Mouse (Mus musculus): ENCODE results near the gene Ccdc181. TPM values are rescaled to one million over a fixed set of nuclear protein-coding genes. Genes with fewer than 3 reads are reported as not detected.

Gene Ccdc181
- polyA plus RNA-seq, 1 experiment from 2014 or later: 18.1 TPM

- no peak overlapping the region for H3K27ac ChIP-seq (ENCODE audit: low read depth, low read length)
- ATAC-seq (ENCODE audit: low FRiP score) (no peak), DNase-seq (ENCODE audit: low spot score) (no peak)
- H3K9me3 ChIP-seq (ENCODE audit: control insufficient read depth, low read length): no peaks in the 10 kb centered on the region
- H3K27me3 ChIP-seq (ENCODE audit: control insufficient read depth, insufficient read depth, low read length): no peaks in the 10 kb centered on the region
- no peak overlapping the region for H3K9ac ChIP-seq (ENCODE audit: low read depth, low read length)
- H3K4me3 ChIP-seq (ENCODE audit: low read depth, low read length): no peak overlapping the region
- no peak overlapping the region for H3K4me2 ChIP-seq (replicated peaks; ENCODE audit: low read depth, low read length)
- 93% methylated on average over 3 of the region's 3 CpGs for WGBS
- peaks cover 4% of the 10 kb centered on the region; the same call in 1 of the 2 replicates for H3K36me3 ChIP-seq (ENCODE audit: control insufficient read depth, insufficient read depth, low read length)
- H3K4me1 ChIP-seq (replicated peaks; ENCODE audit: control insufficient read depth, insufficient read depth, low read length): no peaks in the 10 kb centered on the region
These were observed 60.0 kb downstream of the Ccdc181 start for GRCm38 (mm10) chr1:164335435-164335834.

GRCm38 (mm10) chr1:164335846-164336245 lies 60.5 kb downstream of the Ccdc181 start:
- Histone ChIP-seq H3K36me3 (ENCODE audit: control insufficient read depth, insufficient read depth, low read length) (peaks cover 4% of the 10 kb centered on the region; the same call in 1 of the 2 replicates), H3K4me2 (replicated peaks; ENCODE audit: low read depth, low read length) (no peak overlapping the region), H3K4me1 (replicated peaks; ENCODE audit: control insufficient read depth, insufficient read depth, low read length) (no peaks in the 10 kb centered on the region), H3K9me3 (ENCODE audit: control insufficient read depth, low read length) (no peaks in the 10 kb centered on the region), H3K9ac (ENCODE audit: low read depth, low read length) (no peak overlapping the region), H3K27ac (ENCODE audit: low read depth, low read length) (no peak overlapping the region), H3K4me3 (ENCODE audit: low read depth, low read length) (no peak overlapping the region), H3K27me3 (ENCODE audit: control insufficient read depth, insufficient read depth, low read length) (no peaks in the 10 kb centered on the region)
- WGBS: 91% methylated on average over 4 of the region's 4 CpGs
- DNase-seq (ENCODE audit: low spot score): no peak
- ATAC-seq (ENCODE audit: low FRiP score): no peak

Other genes with a start within 250 kb of the Ccdc181 start
- not detected in 2 replicates for gene Sele, start 227.4 kb upstream of the Ccdc181 start, polyA plus RNA-seq (2014; fragmentation: Nextera tagmentation; extraction: Ambion mirVana)
- not detected in 2 replicates for gene Sell, start 213.6 kb upstream of the Ccdc181 start, polyA plus RNA-seq (2014; fragmentation: Nextera tagmentation; extraction: Ambion mirVana)
- gene Selp, start 160.3 kb upstream of the Ccdc181 start, polyA plus RNA-seq (2014; fragmentation: Nextera tagmentation; extraction: Ambion mirVana): 0.06 TPM in 1 of 2 replicates, not detected in the other
- 0.28 TPM in 2 replicates for gene F5, start 123.7 kb upstream of the Ccdc181 start, polyA plus RNA-seq (2014; fragmentation: Nextera tagmentation; extraction: Ambion mirVana)
- 9.2 and 9.4 TPM in 2 replicates for gene Slc19a2, start 26.5 kb upstream of the Ccdc181 start, polyA plus RNA-seq (2014; fragmentation: Nextera tagmentation; extraction: Ambion mirVana)
- gene Nme7, start 28.5 kb downstream of the Ccdc181 start, polyA plus RNA-seq (2014; fragmentation: Nextera tagmentation; extraction: Ambion mirVana): 30.4 and 32.8 TPM in 2 replicates
- 28.8 and 30.8 TPM in 2 replicates for gene Blzf1, start 31.9 kb downstream of the Ccdc181 start, polyA plus RNA-seq (2014; fragmentation: Nextera tagmentation; extraction: Ambion mirVana)
- gene Atp1b1, start 182.8 kb downstream of the Ccdc181 start, polyA plus RNA-seq (2014; fragmentation: Nextera tagmentation; extraction: Ambion mirVana): 28.7 and 37.3 TPM in 2 replicates